Mouse (Mus musculus) right cerebral cortex, adult 18-20 months (tissue): ENCODE measurements at regions not wholly inside any gene's neighbourhood (a gene's known extent, or its start where the extent isn't known, plus 50 kb on each side); places are given as distances from the start of the nearest gene placed in this dataset.
A peak's percentile ranks its signal among the peaks of the same experiment; 100 is the strongest.

Experiments
- DNase-seq: peaks from one replicate; pipeline ENCODE4 v3.0.0; 2022; ENCODE audit warnings: mixed read lengths

- DNase-seq: no peak
These were observed 79.2 kb downstream of the 1700020N01Rik start for GRCm38 (mm10) chr10:21672171-21672570.

DNA sequence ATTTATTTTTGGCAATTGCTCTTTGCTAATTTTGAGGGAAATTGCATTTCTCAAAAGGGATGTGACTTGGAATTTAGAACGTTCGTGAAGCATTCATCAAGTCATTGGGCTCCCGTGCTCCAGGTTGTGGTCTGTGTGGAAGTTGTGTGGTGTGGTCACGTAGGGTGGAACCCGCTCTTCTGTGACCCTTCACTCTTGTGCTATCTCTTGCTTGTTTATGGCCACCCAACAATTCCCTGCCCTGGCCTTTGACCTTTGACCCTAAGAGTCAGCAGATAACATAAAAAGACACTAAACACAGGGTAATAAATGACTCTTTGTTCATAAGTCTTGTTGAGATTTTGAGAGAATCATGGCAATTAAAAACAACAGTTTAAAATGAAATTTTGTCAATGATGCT is 79.7 kb downstream of the 1700020N01Rik start:
- no peak for DNase-seq

GRCm38 (mm10) chr10:21673831-21674230 is 80.9 kb downstream of the 1700020N01Rik start:
- no peak for DNase-seq

DNA sequence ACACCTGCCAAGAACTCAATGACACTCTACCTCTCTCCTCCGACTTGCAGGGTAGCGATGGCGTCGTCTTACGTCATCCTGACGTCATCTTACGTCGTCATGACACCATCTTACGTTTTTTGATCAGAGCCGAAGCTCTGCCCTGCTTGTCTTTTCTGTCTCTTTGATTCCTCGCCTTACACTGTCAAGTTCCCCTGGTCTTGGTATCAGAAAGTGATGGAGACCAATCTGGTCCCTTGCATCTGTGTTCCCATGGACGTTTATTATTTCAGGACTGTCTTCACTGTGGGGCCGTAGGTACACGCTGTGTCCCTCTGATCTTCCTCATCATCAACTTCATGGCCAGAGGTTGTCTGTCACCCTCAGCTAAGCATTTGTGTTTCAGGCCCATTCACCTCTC is 82.8 kb downstream of the 1700020N01Rik start:
- no peak for DNase-seq

- no peak for DNase-seq
These were observed 85.0 kb downstream of the 1700020N01Rik start for GRCm38 (mm10) chr10:21677911-21678310.

DNA sequence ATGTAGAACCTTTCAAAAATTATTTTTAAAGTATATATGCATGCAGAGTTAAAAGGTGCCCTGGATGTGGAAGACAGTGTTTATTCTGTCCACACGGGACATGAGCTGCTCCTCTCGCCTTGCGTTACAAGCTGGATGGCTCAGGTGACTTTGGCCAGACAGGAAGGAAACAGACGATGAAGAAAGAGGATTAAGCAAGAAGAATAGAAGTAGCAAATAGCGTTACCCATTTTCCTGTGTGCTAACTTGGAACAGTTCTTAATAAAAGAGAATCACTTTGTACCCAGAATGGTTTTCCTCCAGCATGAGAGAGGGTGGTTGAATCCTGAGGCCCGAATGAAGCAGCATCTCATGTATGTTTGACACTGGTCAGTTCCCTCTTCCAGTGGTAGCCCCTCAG is 85.4 kb downstream of the 1700020N01Rik start:
- DNase-seq: no peak

DNA sequence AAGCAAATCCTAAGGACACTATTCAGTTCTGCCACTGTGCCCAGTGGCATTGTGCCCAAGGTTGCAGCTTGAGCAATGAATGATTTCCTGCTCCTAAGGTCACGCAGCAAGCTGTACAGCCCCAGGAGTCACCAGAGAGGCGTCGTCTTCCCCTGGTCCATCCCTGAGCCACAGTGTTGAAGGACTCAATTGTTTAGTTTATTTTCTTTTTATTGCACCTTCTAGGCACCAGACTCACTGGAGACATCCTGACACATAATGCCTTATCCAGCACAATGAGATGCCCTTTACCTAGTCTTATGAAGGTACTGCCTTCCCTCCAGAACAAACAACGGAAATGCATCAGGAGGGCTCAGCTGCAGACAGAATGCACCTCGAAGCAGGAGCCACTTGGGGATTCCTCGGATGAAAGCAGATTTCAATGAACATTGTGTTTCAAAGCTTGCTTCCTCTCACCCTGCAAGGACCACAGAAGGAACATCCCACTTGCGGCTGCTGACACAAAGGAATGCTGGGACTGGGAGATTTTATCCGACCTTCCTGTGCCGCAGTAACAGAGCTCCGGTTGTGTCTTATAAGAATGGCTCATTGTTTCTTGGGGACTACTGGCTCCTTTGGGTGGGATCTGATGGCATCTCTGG is 86.0 kb downstream of the 1700020N01Rik start:
- DNase-seq: no peak

DNA sequence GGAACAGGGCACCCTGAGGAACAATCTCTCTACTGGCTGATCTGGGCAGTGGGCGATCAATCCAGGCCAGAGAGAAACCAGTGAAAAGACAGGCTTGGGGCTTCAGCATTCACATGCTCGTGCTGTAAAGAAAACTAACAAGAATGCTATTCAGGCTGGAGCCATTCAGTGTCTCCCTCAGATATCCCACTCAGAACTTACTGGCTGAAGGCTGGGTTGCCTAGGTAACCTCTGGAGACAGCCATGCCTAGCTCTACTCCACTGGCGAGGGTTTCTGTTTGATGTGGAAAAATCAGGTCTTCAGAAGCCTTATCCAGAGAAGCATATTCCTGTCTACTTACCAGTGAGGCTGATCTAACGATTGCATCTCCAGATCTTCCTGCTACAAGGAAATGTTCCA is 87.8 kb downstream of the 1700020N01Rik start:
- DNase-seq: no peak

GRCm38 (mm10) chr10:21684286-21685013 is 91.5 kb downstream of the 1700020N01Rik start:
- peak; percentile 48 for DNase-seq

DNA sequence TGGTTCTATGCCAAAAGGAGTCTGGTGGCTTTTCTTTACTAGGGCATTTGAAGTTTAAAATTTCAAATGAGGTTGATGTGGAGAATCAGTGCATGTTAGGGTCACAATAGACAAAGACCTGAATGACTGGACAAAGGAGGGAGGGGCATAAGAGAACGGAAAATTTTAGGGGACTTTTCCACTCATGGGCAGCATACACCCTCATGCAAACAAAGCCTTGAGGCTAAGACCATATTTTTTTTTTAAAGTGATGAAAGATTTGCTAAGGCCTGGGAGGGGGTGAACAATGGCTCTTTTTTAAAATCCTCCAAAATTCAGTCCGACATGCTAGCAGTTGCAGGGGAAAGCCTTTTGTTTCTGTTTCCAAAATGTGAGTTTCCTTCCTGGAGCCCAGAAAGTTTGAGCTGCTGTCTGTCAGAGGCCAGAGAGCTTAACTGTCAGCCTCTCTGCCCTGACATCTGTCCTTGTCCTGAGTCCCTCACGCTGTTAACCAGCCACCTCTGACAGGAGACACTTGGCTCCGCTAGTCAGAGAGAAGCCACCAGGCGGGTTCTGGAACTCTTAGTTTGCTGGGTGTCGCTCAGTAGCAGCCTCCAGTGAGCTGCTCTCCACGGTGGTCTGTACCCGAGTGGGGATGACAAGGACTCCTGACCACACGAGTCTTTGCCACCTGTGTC is 92.3 kb downstream of the 1700020N01Rik start:
- DNase-seq: peak; percentile 40

GRCm38 (mm10) chr10:21686060-21686459 is 93.1 kb downstream of the 1700020N01Rik start:
- DNase-seq: no peak

DNA sequence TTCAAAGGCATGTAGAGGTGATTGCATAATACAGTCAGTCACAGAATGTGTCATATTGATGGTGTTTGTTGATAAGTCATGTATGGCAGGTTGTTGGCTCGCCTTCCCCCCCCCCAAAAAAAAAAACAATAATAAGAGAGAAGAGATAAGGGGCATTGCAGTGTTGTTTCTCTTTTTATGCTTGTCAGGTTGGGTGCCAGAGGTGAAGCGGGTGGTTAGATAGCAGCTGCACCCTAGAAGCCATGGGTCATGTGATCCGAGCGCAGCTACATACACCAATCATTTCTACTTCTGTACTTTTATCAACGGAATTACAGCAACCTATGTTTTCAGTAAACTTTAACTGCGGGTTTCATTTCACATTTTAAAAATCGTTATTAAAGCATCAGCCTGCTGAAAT is 94.5 kb downstream of the 1700020N01Rik start:
- no peak for DNase-seq

- DNase-seq: no peak
These were observed 95.6 kb downstream of the 1700020N01Rik start for GRCm38 (mm10) chr10:21688513-21688912.

DNA sequence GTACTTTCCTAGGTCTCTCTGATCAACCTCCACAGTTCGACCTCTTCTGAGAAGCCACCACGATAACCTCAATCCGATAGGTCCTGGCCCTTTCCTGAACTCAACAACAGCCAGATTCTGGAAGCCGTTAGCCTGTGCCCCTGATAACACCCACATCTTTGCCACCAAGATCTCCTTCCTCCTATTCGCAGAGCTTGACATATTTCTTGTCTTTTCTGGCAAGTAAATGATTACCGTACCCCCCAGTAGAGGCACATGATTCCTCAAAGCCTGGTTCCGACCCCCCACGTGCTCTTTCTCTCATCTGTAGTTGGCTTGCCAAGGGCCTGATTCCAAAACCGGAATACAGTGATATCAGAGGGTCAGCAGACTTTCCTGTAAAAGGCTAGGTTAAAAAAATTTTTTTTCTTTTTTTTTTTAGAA is 96.9 kb downstream of the 1700020N01Rik start:
- DNase-seq: no peak

- no peak for DNase-seq
These were observed 102.2 kb downstream of the 1700020N01Rik start for GRCm38 (mm10) chr10:21695185-21695584.

GRCm38 (mm10) chr10:21696671-21697070 is 103.7 kb downstream of the 1700020N01Rik start:
- DNase-seq: no peak

- DNase-seq: no peak
These were observed 108.6 kb downstream of the 1700020N01Rik start for GRCm38 (mm10) chr10:21701580-21701979.

DNA sequence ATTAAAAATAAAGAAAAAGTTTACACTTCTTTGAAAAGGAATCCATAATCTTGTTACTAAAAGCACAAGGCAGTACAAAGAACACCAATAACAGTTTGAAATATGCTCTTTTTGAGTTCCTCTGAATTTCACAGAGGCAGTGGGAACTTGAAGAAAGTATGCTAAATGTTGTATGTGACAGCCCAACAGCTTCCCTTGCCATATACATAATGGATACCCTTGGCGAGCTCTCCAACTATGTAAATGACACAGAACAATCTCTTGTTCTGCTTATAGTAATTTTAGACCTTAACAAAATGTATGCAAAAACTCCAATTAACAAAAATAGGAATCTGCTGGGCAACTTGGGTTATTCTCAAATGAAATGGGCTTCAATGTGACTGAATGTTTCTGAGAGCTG is 109.2 kb downstream of the 1700020N01Rik start:
- no peak for DNase-seq

- no peak for DNase-seq
These were observed 118.9 kb downstream of the 1700020N01Rik start for GRCm38 (mm10) chr10:21711866-21712265.

- DNase-seq: no peak
These were observed 119.9 kb downstream of the 1700020N01Rik start for GRCm38 (mm10) chr10:21712828-21713227.

DNA sequence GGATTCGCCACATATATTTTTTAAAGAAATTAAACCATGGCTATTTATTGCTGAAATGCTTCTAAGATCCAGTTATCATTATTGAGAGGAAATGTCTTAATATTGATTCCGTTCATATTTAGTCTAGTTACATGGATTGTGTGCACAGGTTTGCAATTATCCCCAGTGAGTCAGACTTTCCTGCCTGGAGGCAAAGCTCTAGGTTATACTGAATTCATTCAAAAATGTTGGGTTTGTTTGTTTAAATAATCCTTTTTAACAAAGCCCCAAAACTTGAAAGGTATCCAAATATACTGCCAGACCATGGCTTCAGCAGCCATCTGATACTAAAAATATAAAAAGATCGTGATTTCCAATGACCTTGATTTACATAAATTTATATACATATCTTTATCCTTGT is 122.5 kb downstream of the 1700020N01Rik start:
- DNase-seq: no peak

DNA sequence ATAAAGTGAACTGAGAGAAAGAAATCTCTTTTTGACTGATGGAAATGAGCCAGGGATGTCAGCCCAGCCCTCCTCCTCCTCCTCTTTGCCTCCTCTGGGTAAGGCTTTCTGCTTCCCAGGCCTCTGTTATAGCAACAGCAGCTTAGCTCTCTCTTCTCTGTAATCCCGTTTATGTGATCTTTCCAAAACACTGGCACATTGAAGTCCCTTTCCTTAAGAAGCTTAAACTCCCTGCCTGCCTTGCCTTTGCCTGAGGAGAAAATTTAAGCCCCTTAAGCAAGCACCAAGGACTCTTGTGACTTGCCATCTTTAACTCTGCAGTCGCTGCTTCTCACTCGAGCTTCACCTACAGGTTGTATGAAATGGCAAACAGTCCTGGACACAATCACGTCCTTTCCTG is 125.2 kb downstream of the 1700020N01Rik start:
- no peak for DNase-seq

GRCm38 (mm10) chr10:21724351-21724750 is 131.4 kb downstream of the 1700020N01Rik start:
- DNase-seq: no peak

DNA sequence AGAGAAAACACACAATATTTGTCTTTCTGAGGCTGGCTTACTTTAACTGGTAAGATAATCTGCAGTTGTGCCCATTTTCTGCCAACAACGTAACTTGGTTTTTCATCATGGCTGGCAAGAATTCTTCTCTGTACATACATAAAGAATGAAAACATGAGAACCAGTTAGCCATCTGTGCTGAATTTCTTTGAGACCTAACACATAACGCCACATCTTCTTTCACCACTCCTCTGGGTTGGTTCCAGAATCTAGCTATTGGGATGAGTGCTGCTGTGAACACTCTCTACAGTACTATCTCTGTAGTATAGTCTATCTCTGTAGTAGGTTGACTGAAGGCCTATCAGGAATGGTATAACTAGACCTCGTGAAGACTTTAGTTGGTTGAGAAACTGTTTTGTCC is 132.1 kb downstream of the 1700020N01Rik start:
- no peak for DNase-seq
